Mouse (Mus musculus) gastrocnemius, postnatal 4 days (tissue): Measurements from ENCODE around the gene Gm17577. TPM values are rescaled to one million over a fixed set of nuclear protein-coding genes. Genes with fewer than 3 reads are reported as not detected.
"Not testable (repeated sequence)": the region's sequence is repeated elsewhere in the genome, so short reads cannot be mapped to it uniquely, and the experiment has no call there.

ENCODE experiments used
- DNase-seq, 2 experiments: peaks; one replicate each; pipeline ENCODE4 v3.0.0; 2021 to 2022; ENCODE audit warnings: low spot score in 2 of 2, mixed read lengths in 2 of 2
- long read RNA-seq, 2 experiments: library from polyadenylated mRNA; stranded (forward); transcript quantifications; one replicate each; pipeline ENCODE4 v2.0.0; 2021
- total RNA-seq, 2 experiments: library from RNA; stranded (reverse); gene quantifications; 2 replicates each; pipeline ENCODE4 v1.2.3; 2021

The Gm17577 gene
- not detected for total RNA-seq
- long read RNA-seq, experiment 1, result 0 reads
- long read RNA-seq, experiment 2, result 0 reads

DNA sequence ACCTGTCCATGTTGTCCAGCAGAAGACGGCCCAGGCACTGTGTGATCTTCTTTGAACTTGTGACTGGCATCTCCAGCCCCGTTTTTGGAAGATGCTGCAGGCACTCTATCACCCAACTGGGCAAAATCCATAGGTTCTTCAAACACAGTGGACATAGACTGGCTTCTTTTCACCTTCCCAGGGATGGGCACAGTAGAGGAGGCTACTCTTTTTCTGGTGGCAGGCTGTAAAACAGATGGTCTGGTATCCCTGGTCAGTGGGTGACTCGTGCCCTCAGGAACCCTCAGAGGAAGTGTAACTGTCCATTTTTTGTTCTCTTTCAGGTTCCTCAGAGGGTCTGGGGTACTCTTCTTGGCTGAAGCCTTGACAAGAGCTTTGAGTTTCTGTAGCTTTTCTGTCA, at the start of gene Gm17577:
TSS of gene Gm17577 (minus strand) at position 101 of the 400 bp plus-strand sequence.
- DNase-seq, result not testable (repeated sequence)

DNA sequence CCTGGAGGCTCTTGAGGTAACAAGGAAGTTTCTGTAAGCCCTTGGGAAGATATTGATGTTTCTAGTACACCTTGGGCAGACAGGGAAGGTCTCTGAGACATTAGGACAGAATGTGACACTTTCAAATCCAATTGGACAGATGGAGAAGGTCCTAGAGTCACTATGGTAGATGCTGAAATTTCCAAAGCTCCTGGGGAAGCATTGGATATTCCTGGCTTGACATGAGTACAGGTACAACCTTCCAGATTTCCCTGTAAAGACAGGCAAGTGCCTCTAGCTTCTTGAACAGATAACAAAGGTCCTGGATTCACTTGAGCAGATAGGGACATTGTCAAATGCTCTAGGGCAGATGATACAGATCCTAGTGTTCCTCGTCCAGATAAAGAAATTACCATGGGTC, 24.3 kb downstream of the Gm17577 start, which contains the start of gene Srsx:
TSS of gene Srsx (minus strand) at position 101 of the 400 bp plus-strand sequence.
- DNase-seq, result not testable (repeated sequence)

Other genes starting within 250 kb of the Gm17577 start
- not detected for gene Gm17521, start 217.2 kb downstream of the Gm17577 start, total RNA-seq
- 1 to 10 TPM; 3.9 to 9.2 TPM for gene Cldn34c1, start 143.4 kb downstream of the Gm17577 start, total RNA-seq
- gene Srsx, start 24.4 kb downstream of the Gm17577 start, total RNA-seq, result not detected